Mouse (Mus musculus) limb, embryonic 14.5 days (tissue): ENCODE measurements around the gene Trim43b. TPM values are rescaled to one million over a fixed set of nuclear protein-coding genes. Genes with fewer than 3 reads are reported as not detected.

Source experiments
- polyA plus RNA-seq, 2 experiments: library from polyadenylated mRNA; depleted of rRNA in 1 of 2; stranded (reverse) in 1 of 2; unstranded in 1 of 2; fragments of >200 nt; fragmentation: Nextera tagmentation in 1 of 2; extraction: Ambion mirVana in 1 of 2; gene quantifications; 2 replicates each; pipeline versions ENCODE4 v1.2.1 to v1.2.3; 2012 to 2014

Gene Trim43b
- polyA plus RNA-seq, 2 experiments, result not detected

Other genes starting within 250 kb of the Trim43b start
- 0.13 and 0.36 TPM in 2 replicates for gene Bcl2a1a, start 135.9 kb downstream of the Trim43b start, polyA plus RNA-seq (2012; rRNA removed)
- gene Bcl2a1a, start 135.9 kb downstream of the Trim43b start, polyA plus RNA-seq (2014; fragmentation: Nextera tagmentation; extraction: Ambion mirVana), result not detected in 2 replicates
- 0.90 and 1.4 TPM in 2 replicates for gene Bcl2a1b, start 106.4 kb upstream of the Trim43b start, polyA plus RNA-seq (2012; rRNA removed)
- 1.1 and 2.1 TPM in 2 replicates for gene Bcl2a1b, start 106.4 kb upstream of the Trim43b start, polyA plus RNA-seq (2014; fragmentation: Nextera tagmentation; extraction: Ambion mirVana)
- not detected in 2 replicates for gene Gm29094, start 106.5 kb upstream of the Trim43b start, polyA plus RNA-seq (2012; rRNA removed)
- gene Gm29094, start 106.5 kb upstream of the Trim43b start, polyA plus RNA-seq (2014; fragmentation: Nextera tagmentation; extraction: Ambion mirVana), result 0.43 and 0.69 TPM in 2 replicates
- 16.3 and 20.1 TPM in 2 replicates for gene Mthfs, start 117.8 kb upstream of the Trim43b start, polyA plus RNA-seq (2012; rRNA removed)
- gene Mthfs, start 117.8 kb upstream of the Trim43b start, polyA plus RNA-seq (2014; fragmentation: Nextera tagmentation; extraction: Ambion mirVana), result 28.2 and 29.3 TPM in 2 replicates